Mouse (Mus musculus) forebrain, embryonic 14.5 days (tissue): Measurements from ENCODE around the gene Car7. TPM values are rescaled to one million over a fixed set of nuclear protein-coding genes. Genes with fewer than 3 reads are reported as not detected.
A peak's percentile ranks its signal among the peaks of the same experiment; 100 is the strongest.

ENCODE experiments used
- ATAC-seq: fragments of 200-750 bp; cut with Nextera tagmentation; 2 replicates; pipeline ENCODE4 v1.8.0; 2017; ENCODE audit warnings: mild to moderate bottlenecking, moderate library complexity
- DNase-seq: peaks from one replicate; pipeline ENCODE4 v3.0.0-alpha.2; 2015; ENCODE audit warnings: low spot score
- H3K27ac ChIP-seq: fragments of 300-500 bp; sonication (generic); 2 replicates; pipeline ENCODE4 v1.5.1; 2014; ENCODE audit warnings: low read depth, mild to moderate bottlenecking, control low read depth, low read length, moderate library complexity
- H3K27me3 ChIP-seq: fragments of 300-500 bp; sonication (generic); replicated peaks from 2 replicates; pipeline ENCODE4 v1.6.1; 2014; ENCODE audit warnings: low read length, control low read depth, mixed read lengths; ENCODE audit not compliant: control insufficient read depth, insufficient read depth
- H3K36me3 ChIP-seq: fragments of 300-500 bp; sonication (generic); 2 replicates; pipeline ENCODE4 v1.6.1; 2014; ENCODE audit warnings: low read length, control low read depth; ENCODE audit not compliant: control insufficient read depth, insufficient read depth
- H3K4me1 ChIP-seq: fragments of 300-500 bp; sonication (generic); 2 replicates; pipeline ENCODE4 v1.6.1; 2014; ENCODE audit warnings: antibody characterized with exemption, low read length, control low read depth; ENCODE audit not compliant: control insufficient read depth, insufficient read depth
- H3K4me2 ChIP-seq: fragments of 300-500 bp; sonication (generic); 2 replicates; pipeline ENCODE4 v1.6.1; 2014; ENCODE audit warnings: mild to moderate bottlenecking, control low read depth, low read length
- H3K4me3 ChIP-seq: fragments of 300-500 bp; sonication (generic); 2 replicates; pipeline ENCODE4 v1.5.1; 2014; ENCODE audit warnings: low read depth, low read length, control low read depth
- H3K9ac ChIP-seq: fragments of 300-500 bp; sonication (generic); 2 replicates; pipeline ENCODE4 v1.6.1; 2014; ENCODE audit warnings: mild to moderate bottlenecking, low read length, control low read depth, moderate library complexity
- H3K9me3 ChIP-seq: fragments of 300-500 bp; sonication (generic); replicated peaks from 2 replicates; pipeline ENCODE4 v1.6.1; 2016; ENCODE audit warnings: low read length, control low read depth, mixed read lengths; ENCODE audit not compliant: control insufficient read depth
- WGBS: fragments of 180-500 bp; shearing (Covaris S2); extraction: QIAGEN DNeasy Blood & Tissue Kit; methylation state at CpG from one replicate; pipeline ENCODE4 v1.1.7; 2014; 5-methylcytosine and 5-hydroxymethylcytosine counted together
- polyA plus RNA-seq: library from polyadenylated mRNA; unstranded; fragments of >200 nt; fragmentation: Nextera tagmentation; extraction: Ambion mirVana; gene quantifications from 2 replicates; pipeline ENCODE4 v1.2.1, GENCODE M21; 2014

The Car7 gene
- polyA plus RNA-seq, 1 experiment from 2014 or later = 1.1 TPM

- H3K27me3 ChIP-seq = no peaks in the 10 kb centered on the region
- H3K36me3 ChIP-seq = peaks cover 30% of the 10 kb centered on the region
- H3K4me2 ChIP-seq = no peak overlapping the region
- H3K27ac ChIP-seq = no peak overlapping the region
- DNase-seq (peak; percentile 22), ATAC-seq (no peak)
- H3K9ac ChIP-seq = no peak overlapping the region
- H3K4me3 ChIP-seq = no peak overlapping the region
- H3K4me1 ChIP-seq = no peaks in the 10 kb centered on the region
- 72% methylated on average over 6 of the region's 6 CpGs for WGBS
- no peaks in the 10 kb centered on the region for H3K9me3 ChIP-seq
Observed at GRCm38 (mm10) chr8:104598496-104598895, 64.0 kb downstream of the Car7 start.

Other genes starting within 250 kb of the Car7 start
- not detected in 2 replicates for gene Cmtm2a, start 241.5 kb upstream of the Car7 start, polyA plus RNA-seq
- not detected in 2 replicates for gene Gm45711, start 224.6 kb upstream of the Car7 start, polyA plus RNA-seq
- not detected in 2 replicates for gene Cmtm1, start 224.5 kb upstream of the Car7 start, polyA plus RNA-seq
- gene Gm11020, start 213.1 kb upstream of the Car7 start, polyA plus RNA-seq = not detected in 2 replicates
- gene Cmtm2b, start 212.5 kb upstream of the Car7 start, polyA plus RNA-seq = not detected in 2 replicates
- 37.5 and 38.8 TPM in 2 replicates for gene Cmtm3, start 195.3 kb upstream of the Car7 start, polyA plus RNA-seq
- 3.5 and 3.7 TPM in 2 replicates for gene Cmtm4, start 138.9 kb upstream of the Car7 start, polyA plus RNA-seq
- gene Dync1li2, start 91.6 kb upstream of the Car7 start, polyA plus RNA-seq = 61.1 and 74.0 TPM in 2 replicates
- gene Terb1, start 24.8 kb upstream of the Car7 start, polyA plus RNA-seq = 0.12 and 0.15 TPM in 2 replicates
- gene Nae1, start 52 bp upstream of the Car7 start, polyA plus RNA-seq = 130 and 135 TPM in 2 replicates
- gene Pdp2, start 56.8 kb downstream of the Car7 start, polyA plus RNA-seq = 11.9 and 14.2 TPM in 2 replicates
- gene Cdh16, start 89.7 kb downstream of the Car7 start, polyA plus RNA-seq = not detected in 2 replicates
- gene Rrad, start 96.6 kb downstream of the Car7 start, polyA plus RNA-seq = 2.1 and 3.0 TPM in 2 replicates
- gene Ciao2b, start 107.3 kb downstream of the Car7 start, polyA plus RNA-seq = 136 and 154 TPM in 2 replicates
- gene Ces2a, start 199.3 kb downstream of the Car7 start, polyA plus RNA-seq = not detected in 2 replicates